Mouse (Mus musculus) bone marrow, adult 2 months (tissue): Measurements from ENCODE around the gene Auts2. TPM values are rescaled to one million over a fixed set of nuclear protein-coding genes. Genes with fewer than 3 reads are reported as not detected.

Source experiments
- H3K27ac ChIP-seq: fragments of 200-500 bp; 2 replicates; pipeline ENCODE4 v1.5.1; 2012; ENCODE audit warnings: low read depth, mild to moderate bottlenecking, control low read depth, inconsistent platforms, low read length; ENCODE audit not compliant: control insufficient read depth, poor library complexity, insufficient read depth
- H3K4me1 ChIP-seq: fragments of 200-500 bp; 2 replicates; pipeline ENCODE4 v1.6.1; 2011; ENCODE audit warnings: low read length; ENCODE audit not compliant: control insufficient read depth, insufficient read depth
- H3K4me3 ChIP-seq: fragments of 200-500 bp; replicated peaks from 2 replicates; pipeline ENCODE3; 2011; ENCODE audit warnings: mild to moderate bottlenecking, low read depth, low read length, control low read depth; ENCODE audit not compliant: control insufficient read depth
- CTCF ChIP-seq: fragments of 200-500 bp; IDR thresholded peaks from 2 replicates; pipeline ENCODE4 v1.5.1; 2011; ENCODE audit warnings: low read length, control low read depth; ENCODE audit not compliant: control insufficient read depth, insufficient read depth
- POLR2A ChIP-seq: fragments of 200-500 bp; IDR thresholded peaks from 2 replicates; pipeline ENCODE4 v1.6.1; 2011; ENCODE audit warnings: low read depth, mild to moderate bottlenecking, control low read depth, low read length, borderline replicate concordance; ENCODE audit not compliant: control insufficient read depth
- WGBS: fragments of 180-500 bp; shearing (Covaris S2); methylation state at CpG from one replicate; pipeline ENCODE4 v1.1.7; 2018; 5-methylcytosine and 5-hydroxymethylcytosine counted together
- polyA plus RNA-seq: library from polyadenylated mRNA; stranded (reverse); fragments of >200 nt; gene quantifications from 2 replicates; pipeline ENCODE4 v1.2.4, GENCODE M21; 2011; ENCODE audit warnings: low replicate concordance; ENCODE audit not compliant: missing spikeins, insufficient read depth, insufficient read length

Gene Auts2
- polyA plus RNA-seq, 1 experiment: 1.5 TPM

DNA sequence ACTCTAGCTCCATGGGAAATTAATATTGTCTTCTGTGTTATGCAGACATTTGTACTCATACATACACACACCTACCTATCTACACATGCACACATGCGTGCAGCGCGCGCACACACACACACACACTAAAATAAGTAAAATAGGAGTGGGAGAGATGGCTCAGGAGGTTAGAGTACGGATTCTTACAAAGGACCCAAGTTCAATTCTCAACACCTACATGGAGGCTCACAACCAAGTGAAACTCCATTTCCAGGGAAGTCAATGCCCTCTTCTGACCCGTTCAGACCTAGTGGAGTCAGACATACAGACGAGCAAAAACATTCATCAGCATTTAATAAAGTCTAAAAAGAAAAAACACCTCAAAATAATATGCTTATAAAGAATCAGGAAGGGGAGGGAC is 430.5 kb downstream of the Auts2 start:
- H3K27ac ChIP-seq: no peak overlapping the region
- H3K4me3 ChIP-seq: no peak overlapping the region
- no peak for TF ChIP-seq CTCF
- TF ChIP-seq POLR2A: no peak
- no peaks in the 10 kb centered on the region for H3K4me1 ChIP-seq
- 87% methylated on average over 7 of the region's 7 CpGs for WGBS

GRCm38 (mm10) chr5:132102426-132102825 is 440.7 kb downstream of the Auts2 start:
- no peaks in the 10 kb centered on the region; the same call in 1 of the 2 replicates for H3K4me1 ChIP-seq
- TF ChIP-seq POLR2A (no peak), CTCF (no peak)
- WGBS: 43% methylated on average over 4 of the region's 4 CpGs
- no peak overlapping the region for H3K27ac ChIP-seq
- H3K4me3 ChIP-seq: no peak overlapping the region

GRCm38 (mm10) chr5:132098461-132098860 is 444.7 kb downstream of the Auts2 start:
- Histone ChIP-seq H3K27ac (no peak overlapping the region), H3K4me1 (no peaks in the 10 kb centered on the region; the same call in 1 of the 2 replicates), H3K4me3 (no peak overlapping the region)
- WGBS: 75% methylated on average over 3 of the region's 3 CpGs
- TF ChIP-seq CTCF (no peak), POLR2A (no peak)

DNA sequence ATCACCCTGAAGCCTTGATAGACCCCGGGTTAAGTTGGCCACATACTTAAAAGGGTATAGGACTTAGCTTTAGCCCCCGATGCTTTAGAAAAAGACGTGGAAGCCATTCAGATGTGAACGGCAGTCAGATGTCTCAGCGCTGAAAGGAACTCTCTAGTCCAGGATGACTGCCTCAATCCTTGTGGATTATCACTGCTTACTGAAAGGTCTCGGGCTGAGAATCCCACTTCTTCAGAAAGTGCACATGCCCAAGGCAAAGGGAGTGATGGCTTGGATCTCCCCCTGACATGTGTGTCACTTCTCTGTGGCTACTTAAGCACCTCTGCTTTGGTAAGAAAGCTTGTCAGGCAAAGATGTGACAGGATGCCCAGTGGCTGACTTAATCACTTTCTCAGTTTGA is 450.4 kb downstream of the Auts2 start:
- WGBS: 78% methylated on average over 6 of the region's 6 CpGs
- TF ChIP-seq CTCF (no peak), POLR2A (no peak)

DNA sequence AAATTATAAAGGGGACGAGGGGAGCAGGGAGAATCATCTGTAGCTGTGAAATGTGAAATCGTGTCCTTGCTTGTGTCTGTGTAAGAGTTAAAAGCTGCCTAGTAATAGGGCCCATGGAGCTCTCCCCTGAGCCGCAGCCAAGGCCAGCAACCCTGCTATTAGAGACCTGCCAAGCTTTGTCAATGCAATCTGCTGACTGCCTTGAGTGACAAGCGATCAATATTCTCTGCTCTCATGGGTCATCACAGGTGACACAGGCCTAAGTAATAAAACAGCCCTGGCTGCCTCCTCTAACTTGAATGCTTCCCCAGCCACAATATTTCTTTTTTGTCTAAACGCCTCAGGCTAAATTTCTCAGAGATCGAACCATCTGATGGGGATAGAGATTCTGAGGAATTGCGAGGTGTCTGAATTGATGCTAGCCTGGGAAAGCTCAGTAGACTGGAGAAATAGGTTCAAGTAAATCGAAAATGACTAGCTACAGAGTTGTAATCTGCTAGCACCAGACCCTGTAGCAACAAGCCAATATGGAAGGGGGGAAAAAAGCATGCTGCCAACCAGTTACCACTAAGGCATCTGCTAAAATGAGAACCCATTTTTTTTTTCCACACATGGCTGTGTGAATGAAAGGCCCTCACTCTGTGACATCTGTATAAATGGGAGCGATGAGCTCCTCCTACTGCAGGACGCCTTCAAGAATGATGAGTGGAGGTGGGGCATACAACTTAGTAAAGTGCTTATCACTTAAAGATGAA is 453.5 kb downstream of the Auts2 start:
- Histone ChIP-seq H3K27ac (no peak overlapping the region), H3K4me1 (no peaks in the 10 kb centered on the region), H3K4me3 (no peak overlapping the region)
- 83% methylated on average over 10 of the region's 10 CpGs for WGBS
- TF ChIP-seq POLR2A: no peak
- no peak for TF ChIP-seq CTCF

More for the DNA sequence above, 450.4 kb downstream of the Auts2 start:
- H3K4me3 ChIP-seq: no peak overlapping the region
- H3K4me1 ChIP-seq: no peaks in the 10 kb centered on the region
- no peak overlapping the region for H3K27ac ChIP-seq

- Histone ChIP-seq H3K4me1 (no peaks in the 10 kb centered on the region), H3K4me3 (no peak overlapping the region), H3K27ac (no peak overlapping the region)
- WGBS: 76% methylated on average over 3 of the region's 3 CpGs
- TF ChIP-seq CTCF (no peak), POLR2A (no peak)
Observed at GRCm38 (mm10) chr5:132088585-132088984, 454.6 kb downstream of the Auts2 start.

DNA sequence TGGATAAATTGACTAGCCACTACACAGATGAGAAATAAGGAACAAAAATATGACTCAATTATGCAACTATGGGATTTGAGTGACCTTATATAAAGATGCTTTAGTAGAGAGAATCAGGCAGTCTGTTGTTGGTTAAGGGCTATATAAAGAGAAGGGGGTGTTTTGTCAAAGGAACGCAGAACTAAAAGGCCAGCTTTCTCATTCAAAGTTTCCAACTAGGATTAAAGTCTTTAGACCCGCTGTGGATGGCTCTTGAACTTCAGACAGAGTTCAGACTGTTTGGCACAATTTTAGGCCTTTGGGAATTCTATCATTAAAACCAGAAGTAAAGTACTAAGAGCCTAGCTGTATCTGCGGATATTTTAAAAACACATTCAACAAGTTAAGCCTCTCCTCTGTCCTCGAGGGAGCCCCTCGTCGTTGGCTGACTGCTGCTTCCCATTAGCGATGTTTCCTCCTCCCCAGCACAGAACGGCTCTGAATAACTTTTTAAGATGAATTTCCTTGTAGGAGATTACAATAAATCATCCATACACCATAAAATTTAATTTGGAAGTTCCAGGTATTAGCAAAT is 459.3 kb downstream of the Auts2 start:
- TF ChIP-seq CTCF: no peak
- no peak for TF ChIP-seq POLR2A
- H3K27ac ChIP-seq: no peak overlapping the region
- H3K4me1 ChIP-seq: no peaks in the 10 kb centered on the region
- no peak overlapping the region for H3K4me3 ChIP-seq
- 73% methylated on average over 8 of the region's 8 CpGs for WGBS

DNA sequence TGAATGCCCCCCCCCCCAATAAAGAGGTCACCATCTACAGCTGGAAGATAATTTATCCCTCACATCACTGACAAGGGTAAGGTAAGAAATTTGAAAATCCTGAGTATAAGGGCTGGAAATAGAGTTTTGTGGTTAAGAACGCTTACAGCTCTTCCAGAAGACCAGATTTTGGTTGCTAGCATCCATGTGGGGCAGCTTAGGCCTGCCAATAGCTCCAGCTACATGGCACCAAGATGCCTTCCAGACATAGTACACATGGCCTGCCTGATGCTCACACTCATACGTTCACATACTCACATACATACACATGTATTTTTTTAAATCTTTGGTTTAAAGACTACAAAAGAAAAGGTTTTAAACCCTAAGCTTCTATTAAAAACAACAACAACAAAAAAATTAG is 467.2 kb downstream of the Auts2 start:
- no peak overlapping the region for H3K27ac ChIP-seq
- 80% methylated on average over 2 of the region's 2 CpGs for WGBS
- no peaks in the 10 kb centered on the region for H3K4me1 ChIP-seq
- no peak for TF ChIP-seq POLR2A
- TF ChIP-seq CTCF: no peak
- no peak overlapping the region for H3K4me3 ChIP-seq

- Histone ChIP-seq H3K27ac (no peak overlapping the region), H3K4me1 (no peaks in the 10 kb centered on the region), H3K4me3 (no peak overlapping the region)
- TF ChIP-seq POLR2A (no peak), CTCF (no peak)
- WGBS: 75% methylated on average over 19 of the region's 19 CpGs
Observed at GRCm38 (mm10) chr5:132074724-132075374, 468.3 kb downstream of the Auts2 start.
